Mouse (Mus musculus) CH12.LX (cell line): ENCODE data around the gene Tha1. TPM values are rescaled to one million over a fixed set of nuclear protein-coding genes. Genes with fewer than 3 reads are reported as not detected.
A peak's percentile ranks its signal among the peaks of the same experiment; 100 is the strongest.

ENCODE experiments used
- DNase-seq: peaks from one replicate; pipeline ENCODE4 v3.0.0-alpha.2; 2013; ENCODE audit errors: extremely low read depth
- H3K27ac ChIP-seq: 2 replicates; pipeline ENCODE4 v1.5.1; 2012; ENCODE audit warnings: low read depth, mild to moderate bottlenecking, control low read depth, moderate library complexity; ENCODE audit not compliant: insufficient read depth
- H3K27me3 ChIP-seq: replicated peaks from 2 replicates; pipeline ENCODE3; 2012; ENCODE audit warnings: inconsistent platforms
- H3K36me3 ChIP-seq, 2 experiments: replicated peaks in 1 of 2; 2 replicates each; pipeline versions ENCODE3 to v1.6.1; 2012; ENCODE audit warnings: inconsistent platforms in 1 of 2, low read length in 1 of 2, mild to moderate bottlenecking in 1 of 2, mixed read lengths in 1 of 2, moderate library complexity in 1 of 2; ENCODE audit not compliant: control insufficient read depth in 1 of 2, insufficient read depth in 1 of 2
- H3K4me1 ChIP-seq, 2 experiments: 2 replicates each; pipeline ENCODE4 v1.6.1; 2012; ENCODE audit warnings: inconsistent platforms in 1 of 2, moderate library complexity in 1 of 2; ENCODE audit not compliant: insufficient read depth in 2 of 2, control insufficient read depth in 1 of 2
- H3K4me2 ChIP-seq: 2 replicates; pipeline ENCODE4 v1.6.1; 2012; ENCODE audit warnings: low read depth, mild to moderate bottlenecking, control low read depth; ENCODE audit not compliant: poor library complexity, insufficient read depth, severe bottlenecking
- H3K4me3 ChIP-seq, 3 experiments: fragments of 150-350 bp in 1 of 3; sonication (generic) in 1 of 3; replicated peaks in 1 of 3; 2 replicates each; pipeline versions ENCODE3 to v1.5.1; 2011 to 2012; ENCODE audit warnings: low read depth in 2 of 3, low read length in 2 of 3, mild to moderate bottlenecking in 2 of 3, moderate library complexity in 2 of 3, control low read depth in 1 of 3, improper control_type of control experiment in 1 of 3, inconsistent platforms in 1 of 3, mixed read lengths in 1 of 3; ENCODE audit not compliant: poor library complexity in 1 of 3
- H3K79me2 ChIP-seq: replicated peaks from 2 replicates; pipeline ENCODE4 v1.6.1; 2012; ENCODE audit warnings: mild to moderate bottlenecking, moderate library complexity; ENCODE audit not compliant: control insufficient read depth, poor library complexity, insufficient read depth, severe bottlenecking; ENCODE audit errors: extremely low read depth
- H3K9ac ChIP-seq: 2 replicates; pipeline ENCODE4 v1.6.1; 2012; ENCODE audit warnings: low read depth, mild to moderate bottlenecking, control low read depth, moderate library complexity; ENCODE audit not compliant: insufficient read depth
- H3K9me3 ChIP-seq: replicated peaks from 2 replicates; pipeline ENCODE3; 2012; ENCODE audit warnings: low read length, inconsistent platforms, mixed read lengths
- BHLHE40 ChIP-seq: IDR thresholded peaks from 2 replicates; pipeline ENCODE4 v1.6.1; 2011; ENCODE audit warnings: mild to moderate bottlenecking, low read depth, low read length, improper control_type of control experiment
- CTCF ChIP-seq, 2 experiments: IDR thresholded peaks in 1 of 2; conservative IDR thresholded peaks in 1 of 2; 2 replicates each; pipeline ENCODE4 v1.5.1; 2011 to 2012; ENCODE audit warnings: low read depth in 2 of 2, low read length in 2 of 2, improper control_type of control experiment in 1 of 2, inconsistent platforms in 1 of 2, mild to moderate bottlenecking in 1 of 2, moderate library complexity in 1 of 2
- ETS1 ChIP-seq: conservative IDR thresholded peaks from 2 replicates; pipeline ENCODE4 v1.6.1; 2012; ENCODE audit warnings: low read depth, mild to moderate bottlenecking, inconsistent platforms, low read length, improper control_type of control experiment, moderate library complexity
- GABPA ChIP-seq: IDR thresholded peaks from 2 replicates; pipeline ENCODE4 v1.6.1; 2012; ENCODE audit warnings: low read depth, low read length, improper control_type of control experiment, inconsistent platforms; ENCODE audit not compliant: insufficient replicate concordance
- IRF4 ChIP-seq: IDR thresholded peaks from 2 replicates; pipeline ENCODE4 v1.6.1; 2014; ENCODE audit warnings: low read depth, mild to moderate bottlenecking, inconsistent platforms, low read length, improper control_type of control experiment
- JUN ChIP-seq: IDR thresholded peaks from 2 replicates; pipeline ENCODE4 v1.6.1; 2011; ENCODE audit warnings: low read depth, mild to moderate bottlenecking, low read length, improper control_type of control experiment, moderate library complexity; ENCODE audit not compliant: insufficient read depth
- MAFK ChIP-seq: IDR thresholded peaks from 2 replicates; pipeline ENCODE4 v1.6.1; 2011; ENCODE audit warnings: low read length, improper control_type of control experiment; ENCODE audit not compliant: insufficient replicate concordance
- MEF2A ChIP-seq: IDR thresholded peaks from 2 replicates; pipeline ENCODE4 v1.6.1; 2014; ENCODE audit warnings: low read depth, mild to moderate bottlenecking, inconsistent platforms, low read length, improper control_type of control experiment, borderline replicate concordance
- MXI1 ChIP-seq: IDR thresholded peaks from 2 replicates; pipeline ENCODE4 v1.6.1; 2011; ENCODE audit warnings: mild to moderate bottlenecking, low read depth, low read length, improper control_type of control experiment
- MYC ChIP-seq: IDR thresholded peaks from 2 replicates; pipeline ENCODE4 v1.6.1; 2011; ENCODE audit warnings: low read depth, mild to moderate bottlenecking, improper control_type of control experiment, low read length
- POLR2A ChIP-seq: IDR thresholded peaks from 2 replicates; pipeline ENCODE4 v1.6.1; 2011; ENCODE audit warnings: low read depth, mild to moderate bottlenecking, improper control_type of control experiment, low read length
- POLR2AphosphoS2 ChIP-seq: IDR thresholded peaks from 2 replicates; pipeline ENCODE4 v1.6.1; 2011; ENCODE audit warnings: low read depth, low read length, improper control_type of control experiment
- RAD21 ChIP-seq: IDR thresholded peaks from 2 replicates; pipeline ENCODE4 v1.6.1; 2011; ENCODE audit warnings: low read depth, mild to moderate bottlenecking, low read length, improper control_type of control experiment, moderate library complexity
- SMC3 ChIP-seq: IDR thresholded peaks from 2 replicates; pipeline ENCODE4 v1.6.1; 2011; ENCODE audit warnings: low read depth, low read length, improper control_type of control experiment
- USF1 ChIP-seq: IDR thresholded peaks from 2 replicates; pipeline ENCODE4 v1.6.1; 2014; ENCODE audit warnings: low read depth, mild to moderate bottlenecking, inconsistent platforms, low read length, improper control_type of control experiment
- USF2 ChIP-seq: conservative IDR thresholded peaks from 2 replicates; pipeline ENCODE4 v1.6.1; 2011; ENCODE audit warnings: low read depth, low read length, improper control_type of control experiment
- ZKSCAN1 ChIP-seq: IDR thresholded peaks from 2 replicates; pipeline ENCODE4 v1.6.1; 2012; ENCODE audit warnings: low read depth, inconsistent platforms, low read length, improper control_type of control experiment, borderline replicate concordance
- ZMIZ1 ChIP-seq: IDR thresholded peaks from 2 replicates; pipeline ENCODE4 v1.6.1; 2012; ENCODE audit warnings: low read depth, mild to moderate bottlenecking, inconsistent platforms, low read length, improper control_type of control experiment
- ZNF384 ChIP-seq: IDR thresholded peaks from 2 replicates; pipeline ENCODE4 v1.6.1; 2012; ENCODE audit warnings: low read depth, low read length, improper control_type of control experiment, inconsistent platforms
- dilution Hi-C: fragments of 300-500 bp; cut with MboI; formaldehyde crosslinking; loops from 2 replicates; pipeline ENCODE4 v1.14.3; 2020; ENCODE audit warnings: low sequenced_read_pairs; ENCODE audit not compliant: extremely low pct_unique_long_range_greater_than_20kb, extremely low pct_ligation_motif_present
- in situ Hi-C: fragments of 300-500 bp; cut with MboI; formaldehyde crosslinking; loops from 3 replicates; pipeline ENCODE4 v1.14.3; 2019; ENCODE audit warnings: low sequenced_read_pairs, low pct_ligation_motif_present, low pct_unique_long_range_greater_than_20kb, mixed read lengths
- polyA plus RNA-seq: library from polyadenylated mRNA; unstranded; fragments of >175 nt; gene quantifications from 2 replicates; pipeline ENCODE4 v1.2.1, GENCODE M21; 2012; ENCODE audit warnings: low read depth; ENCODE audit not compliant: insufficient read length
- total RNA-seq, 2 experiments: library from RNA; depleted of rRNA; stranded (reverse); fragments of 300-350 nt in 1 of 2; fragments of >200 nt in 1 of 2; gene quantifications; 2 replicates each; pipeline ENCODE4 v1.2.3; 2012 to 2014

Gene Tha1
- total and polyA plus RNA-seq, 3 experiments: not detected

GRCm38 (mm10) chr11:117870688-117871365 lies 2.5 kb downstream of the Tha1 start (continued):
- TF ChIP-seq BHLHE40: no peak; the same call in 1 of the 2 replicates
- no peak for TF ChIP-seq MAFK
- peak; percentile 72; the same call in 1 of the 2 replicates for TF ChIP-seq IRF4
- TF ChIP-seq ZNF384: no peak
- no peak for TF ChIP-seq POLR2A
- TF ChIP-seq JUN: no peak
- peak; percentile 41; the same call in 1 of the 2 replicates for TF ChIP-seq MYC
- TF ChIP-seq MEF2A: peak; percentile 63

- no peak overlapping the region for H3K27ac ChIP-seq
- H3K36me3 ChIP-seq: no peaks in the 10 kb centered on the region
- in situ Hi-C loops: loop anchor here (5.0 to 10.0 kb wide), 2 partner anchors 226 to 349 kb away; no protein-coding TSS in a partner anchor
- no peak overlapping the region for H3K4me2 ChIP-seq
- no peak for DNase-seq
- H3K79me2 ChIP-seq: no peaks in the 10 kb centered on the region
- peaks cover 37% of the 10 kb centered on the region for H3K27me3 ChIP-seq
- dilution Hi-C loops: no loop called here
- H3K9ac ChIP-seq: no peak overlapping the region
- H3K4me3 ChIP-seq: no peak overlapping the region
- no peak for TF ChIP-seq MEF2A
- no peak for TF ChIP-seq USF2
- no peak for TF ChIP-seq BHLHE40
- no peak for TF ChIP-seq CTCF (conservative IDR thresholded peaks at IDR 0.05 in 1 of 2, IDR thresholded peaks at IDR 0.05 in 1 of 2; ENCODE audit: low read depth in 2 of 2, low read length in 2 of 2)
- TF ChIP-seq SMC3: no peak
- no peak for TF ChIP-seq GABPA
- TF ChIP-seq MXI1: no peak
- TF ChIP-seq MYC: no peak
- TF ChIP-seq ZMIZ1: no peak
- TF ChIP-seq POLR2AphosphoS2: no peak
- TF ChIP-seq ETS1: no peak
- H3K9me3 ChIP-seq: no peaks in the 10 kb centered on the region
- H3K4me1 ChIP-seq: peaks cover 12 to 29% of the 10 kb centered on the region in 2 experiments
These were observed 7.3 kb downstream of the Tha1 start for GRCm38 (mm10) chr11:117865988-117866387.

- no peak overlapping the region for H3K27ac ChIP-seq
- peaks cover 0 to 4% of the 10 kb centered on the region in 2 experiments for H3K36me3 ChIP-seq
- H3K4me3 ChIP-seq: no peak overlapping the region
- H3K4me2 ChIP-seq: no peak overlapping the region
- in situ Hi-C loops (loop anchor here (5.0 to 10.0 kb wide), 2 partner anchors 227 to 350 kb away; no protein-coding TSS in a partner anchor), dilution Hi-C loops (no loop called here)
- H3K9ac ChIP-seq: no peak overlapping the region
- H3K79me2 ChIP-seq: no peaks in the 10 kb centered on the region
- TF ChIP-seq ZMIZ1 (no peak), ZKSCAN1 (no peak), RAD21 (no peak), MXI1 (no peak), USF1 (no peak), JUN (no peak)
- TF ChIP-seq, all 38 proteins: peak for 0
- no peak for DNase-seq
- peaks cover 11 to 22% of the 10 kb centered on the region in 2 experiments for H3K4me1 ChIP-seq
- H3K27me3 ChIP-seq: peaks cover 31% of the 10 kb centered on the region
- no peaks in the 10 kb centered on the region for H3K9me3 ChIP-seq
These were observed 8.5 kb downstream of the Tha1 start for GRCm38 (mm10) chr11:117864805-117865204.
